Mouse (Mus musculus): ENCODE measurements around the gene 1110002E22Rik.

DNA sequence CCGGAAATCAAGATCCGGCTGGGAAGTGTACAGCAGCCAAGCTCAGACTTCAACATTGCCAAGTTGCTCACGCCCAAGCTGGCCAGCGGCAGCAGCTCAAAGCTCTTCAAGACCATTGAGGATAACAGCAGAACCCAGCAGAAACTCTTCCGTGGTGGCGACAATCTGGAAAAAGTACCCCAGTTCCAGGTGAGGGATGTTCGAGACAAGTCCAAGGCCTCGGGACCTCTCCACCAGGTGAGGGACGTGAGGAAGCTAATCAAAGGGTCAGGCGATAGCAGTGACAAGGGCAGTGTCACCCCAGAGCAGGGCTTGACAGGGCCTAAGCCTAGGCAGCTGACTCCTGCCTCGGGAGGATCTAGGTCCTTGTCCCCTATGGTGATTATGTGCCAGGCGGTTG is 3.3 kb downstream of the 1110002E22Rik start:
- TF ChIP-seq CTCF (IDR thresholded peaks at IDR 0.05; ENCODE audit: low read depth, low read length) (no peak), POLR2A (IDR thresholded peaks at IDR 0.05; ENCODE audit: extremely low read depth, insufficient read depth, low read length) (no peak)

Data from liver, adult 2 months (tissue).